Mouse (Mus musculus) spleen, embryonic (tissue): ENCODE results near the gene Arhgef17.

Experiments
- CTCF ChIA-PET: fragments of 350-600 bp; sonication (Branson Sonifier 250); formaldehyde crosslinking; loops from one replicate; lab custom pipeline; 2022; lab: Charles Lee

Gene Arhgef17

DNA sequence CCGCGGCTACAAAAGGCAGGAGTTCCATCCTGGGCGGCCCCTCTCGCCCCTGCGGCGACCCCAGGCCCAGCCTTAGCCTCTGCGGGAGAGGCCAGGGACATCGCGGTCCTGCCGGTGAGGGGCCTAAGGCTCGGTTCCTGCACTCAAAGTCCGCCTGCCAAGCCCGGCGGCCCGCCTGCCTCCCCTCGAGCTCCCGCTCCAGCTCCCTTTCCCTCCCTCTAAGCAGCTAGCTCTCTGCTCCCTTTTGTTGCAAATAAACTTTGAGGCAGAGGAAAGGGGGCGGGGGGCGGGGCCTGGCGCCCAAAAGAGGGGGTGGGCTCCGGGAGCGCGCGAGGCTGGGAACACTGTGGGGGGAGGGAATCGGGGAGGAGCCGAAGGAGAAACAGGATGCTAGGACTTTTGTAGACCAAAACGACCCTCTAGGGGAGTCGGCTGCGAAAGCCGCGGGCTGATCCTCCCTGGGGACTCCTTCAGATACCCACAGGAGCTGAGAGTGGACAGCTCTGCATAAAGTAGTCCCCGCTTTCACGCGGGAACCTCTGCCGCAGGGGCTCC is at the start of gene Arhgef17:
Gene Arhgef17 (minus strand): TSS at position 182 of the 555 bp plus-strand sequence.
- CTCF ChIA-PET, result interaction anchor here (0.6 kb wide), 1 partner anchor 350 kb away, joined by 5 read pairs; no protein-coding TSS in a partner anchor

DNA sequence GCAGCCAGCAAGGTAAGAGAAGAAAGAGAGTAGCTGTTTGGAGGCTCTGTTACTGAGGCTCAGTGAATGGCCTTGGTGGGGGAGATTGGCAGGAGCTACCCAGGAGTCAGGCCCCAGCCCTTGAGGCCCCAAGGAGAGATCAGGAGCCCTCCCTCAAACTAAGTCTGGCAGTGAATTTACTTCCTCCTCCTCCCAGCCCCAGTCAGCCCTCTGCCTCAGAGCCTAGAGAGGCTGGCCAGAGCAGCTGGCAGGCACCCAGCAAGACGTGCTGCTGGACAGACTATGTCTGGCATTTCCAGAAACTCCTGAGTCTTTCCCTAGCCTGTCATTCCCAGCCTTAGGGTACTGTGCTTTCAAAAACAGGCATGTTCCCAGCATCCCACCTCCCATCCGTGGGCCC is 47.3 kb upstream of the Arhgef17 start:
- CTCF ChIA-PET, result no interaction called here

DNA sequence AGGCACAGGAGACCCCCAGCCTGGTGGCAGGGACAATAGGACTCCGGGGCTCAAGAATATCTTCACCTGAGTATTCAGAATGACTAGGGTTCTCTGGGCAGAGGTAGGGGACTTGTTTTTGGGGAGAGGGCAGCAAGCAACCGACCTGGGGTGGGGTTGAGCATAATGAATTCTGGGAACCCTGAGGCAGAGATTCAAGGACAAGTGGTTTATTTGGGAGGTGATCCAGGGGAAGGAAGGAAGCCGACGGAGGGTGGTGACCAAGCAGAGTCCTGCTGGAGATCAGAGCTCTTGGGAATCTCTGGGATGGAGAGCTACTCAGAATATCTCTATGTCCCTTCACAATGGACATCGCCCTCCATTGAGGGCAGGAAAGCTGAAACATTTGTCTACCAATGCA is 46.3 kb upstream of the Arhgef17 start:
- CTCF ChIA-PET, result no interaction called here

DNA sequence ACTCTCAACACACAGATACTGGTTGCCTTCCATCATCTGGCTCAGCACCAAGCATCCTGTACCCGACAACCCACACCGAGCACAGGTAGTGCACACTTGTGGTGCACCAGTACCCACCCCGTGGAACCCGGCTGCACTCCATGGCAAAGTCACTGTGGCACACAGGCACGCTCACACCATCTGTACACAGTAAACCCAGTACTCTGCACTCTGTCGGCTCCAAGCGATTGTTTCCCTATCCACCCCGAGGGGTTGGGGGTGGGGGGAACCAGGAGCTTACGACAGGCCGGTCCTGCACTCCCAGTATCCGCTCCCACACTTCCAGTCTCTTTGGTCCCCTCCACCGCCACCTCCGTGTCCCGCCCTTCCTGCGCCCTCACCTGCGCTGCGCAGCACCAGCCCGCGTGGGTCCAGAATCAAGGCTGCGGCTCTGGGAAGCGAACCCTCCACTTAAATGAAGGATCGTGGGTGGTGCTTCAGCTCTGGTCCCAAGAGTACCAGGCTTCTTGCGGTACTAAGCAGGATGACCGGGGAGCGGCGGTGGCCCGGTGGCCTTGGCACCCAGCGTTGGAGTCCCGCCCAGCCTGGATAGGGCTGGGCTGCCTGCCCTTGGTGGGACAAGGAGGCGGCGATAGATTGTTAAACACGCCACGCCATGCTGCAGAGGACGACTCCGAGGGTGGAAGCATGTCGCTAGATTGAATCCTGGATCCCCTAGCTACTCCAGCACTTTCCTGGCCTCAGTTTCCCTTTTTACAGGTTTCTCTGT is 42.4 kb upstream of the Arhgef17 start, which contains the start of gene P2ry6:
Gene P2ry6 (minus strand): TSS at position 515 of the 769 bp plus-strand sequence.
- CTCF ChIA-PET, result no interaction called here

DNA sequence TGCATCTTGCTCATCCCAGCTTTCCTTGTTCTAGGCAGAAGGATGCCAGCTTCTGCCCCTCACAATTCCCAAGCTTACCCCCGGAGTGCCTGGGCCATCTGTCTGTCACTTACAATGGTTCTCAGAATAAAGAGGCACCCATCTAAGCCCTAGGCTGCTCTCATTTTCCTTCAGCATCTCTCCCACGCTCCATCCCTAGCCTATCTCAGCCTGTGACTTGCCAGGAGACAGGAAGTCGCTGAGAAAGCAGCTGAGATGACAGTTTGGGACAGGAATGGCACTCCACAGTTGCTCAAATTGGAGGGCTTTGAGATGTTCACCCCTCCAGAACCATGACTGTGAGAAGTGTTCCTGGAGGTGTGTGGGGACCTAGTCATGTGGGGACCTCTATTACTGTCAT is 41.0 kb upstream of the Arhgef17 start:
- CTCF ChIA-PET, result no interaction called here

DNA sequence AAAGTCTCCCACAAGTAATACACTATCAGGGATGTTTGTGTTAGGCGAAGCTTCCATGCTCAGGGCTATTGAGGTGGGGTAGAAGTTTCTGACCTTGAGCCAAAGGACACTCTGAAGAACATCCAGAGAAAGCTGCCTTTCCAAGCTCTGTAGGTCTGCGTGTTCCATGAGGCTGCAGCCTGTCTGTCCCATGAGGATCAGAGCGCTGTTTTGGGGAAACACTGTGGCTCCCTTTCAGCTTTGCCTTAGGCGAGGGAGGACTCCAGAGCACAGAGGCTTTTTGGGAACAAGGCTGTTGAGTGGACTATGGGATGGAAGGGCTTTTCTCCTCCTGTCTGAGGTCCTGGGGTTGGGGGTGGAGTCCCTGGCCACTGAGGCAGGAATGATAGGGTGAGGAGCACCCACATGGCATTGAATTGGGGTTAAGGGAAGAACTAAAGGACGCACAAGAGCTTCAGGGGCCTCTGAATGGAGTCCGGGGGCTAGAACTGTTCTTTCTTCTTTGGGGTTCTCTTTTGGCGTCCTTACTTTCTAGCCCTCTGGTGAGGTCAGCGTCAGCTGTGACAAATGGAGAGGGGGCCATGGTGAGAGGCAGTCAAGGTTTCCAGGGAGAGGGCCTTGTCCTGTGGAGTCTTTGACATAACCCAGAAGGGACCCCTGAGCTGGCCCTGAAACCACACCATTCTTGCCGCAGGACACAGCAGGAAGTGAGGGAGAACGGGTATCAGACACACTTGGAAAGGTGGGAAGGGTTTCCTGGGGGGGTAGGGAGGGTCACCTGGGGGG is 37.2 kb upstream of the Arhgef17 start:
- CTCF ChIA-PET, result no interaction called here

DNA sequence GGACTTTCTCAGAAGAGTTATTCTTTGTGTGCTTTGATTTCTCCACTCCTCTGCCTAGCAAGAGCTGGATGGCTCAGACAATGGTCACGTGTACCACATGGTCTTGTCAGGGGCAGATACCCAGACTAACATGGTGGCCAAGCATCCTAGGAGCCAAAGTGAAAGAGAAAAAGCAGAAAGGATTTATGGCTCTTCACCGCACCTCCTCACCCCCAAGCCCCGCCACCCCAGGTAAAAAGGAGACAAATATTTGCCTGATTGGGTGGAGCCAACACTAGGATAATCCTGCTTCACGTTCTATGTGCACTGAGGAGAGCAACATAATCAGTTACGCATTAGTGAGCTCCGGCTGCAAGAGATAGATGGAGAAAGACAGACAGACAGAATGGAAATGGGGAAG is 36.5 kb upstream of the Arhgef17 start:
- CTCF ChIA-PET, result no interaction called here

DNA sequence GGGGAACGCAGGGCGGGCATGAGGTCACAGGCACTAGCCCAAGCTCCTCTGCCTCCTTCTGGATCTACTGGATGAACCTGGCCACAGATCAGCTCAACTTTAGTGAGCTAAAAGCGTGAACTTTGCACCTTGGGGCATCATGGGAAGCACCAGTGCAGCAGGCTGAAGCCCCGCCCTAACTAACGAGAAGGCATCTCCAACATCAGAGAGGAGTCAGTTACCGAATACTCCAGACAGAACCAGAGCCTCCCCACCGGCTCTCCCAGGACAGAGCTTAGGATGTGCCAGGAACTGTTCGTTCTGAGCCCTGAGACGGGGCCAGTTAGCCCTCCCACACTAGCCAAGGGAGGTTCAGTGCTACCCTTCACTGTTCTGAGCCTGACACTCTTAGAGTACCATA is 35.9 kb upstream of the Arhgef17 start:
- CTCF ChIA-PET, result no interaction called here

DNA sequence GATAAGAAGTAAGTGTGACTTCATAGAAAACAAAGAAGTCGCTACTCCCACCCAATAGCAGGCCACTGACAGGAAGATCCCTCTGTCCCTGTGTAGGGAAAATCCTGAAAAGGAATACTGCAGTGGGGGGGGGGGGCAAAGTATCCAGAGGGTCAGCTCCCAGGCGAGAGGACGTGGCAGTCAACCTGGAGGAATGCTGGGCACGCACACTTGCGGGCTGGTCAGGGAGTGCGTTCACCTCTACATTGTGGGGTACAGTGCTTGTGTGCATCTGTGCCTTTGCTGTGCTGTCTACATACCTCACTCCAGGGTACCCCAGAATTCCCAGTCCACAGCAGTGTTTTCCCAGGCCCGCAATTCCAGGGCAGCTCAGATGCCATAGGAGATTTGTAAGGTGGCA is 34.1 kb upstream of the Arhgef17 start:
- CTCF ChIA-PET, result no interaction called here

DNA sequence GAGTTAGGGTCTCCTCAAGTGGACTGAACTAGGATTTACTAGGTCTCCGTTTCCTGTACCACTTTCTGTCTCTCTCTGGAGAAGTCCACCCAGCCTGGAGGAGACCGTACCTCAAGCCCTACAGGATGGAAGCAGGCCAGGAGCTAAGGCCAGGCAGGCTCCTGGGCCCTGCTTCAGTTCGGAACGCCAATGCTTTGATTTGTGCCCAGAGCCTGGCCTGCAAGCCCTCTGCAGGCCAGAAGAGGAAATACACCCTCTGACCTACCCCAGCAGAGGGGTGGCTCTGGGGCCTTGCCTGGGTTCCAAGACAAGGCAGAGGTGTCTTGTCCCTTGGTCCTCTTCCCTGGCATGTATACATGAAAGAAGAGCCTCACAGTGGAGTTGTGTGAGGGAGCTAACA is 33.2 kb upstream of the Arhgef17 start:
- CTCF ChIA-PET, result no interaction called here

DNA sequence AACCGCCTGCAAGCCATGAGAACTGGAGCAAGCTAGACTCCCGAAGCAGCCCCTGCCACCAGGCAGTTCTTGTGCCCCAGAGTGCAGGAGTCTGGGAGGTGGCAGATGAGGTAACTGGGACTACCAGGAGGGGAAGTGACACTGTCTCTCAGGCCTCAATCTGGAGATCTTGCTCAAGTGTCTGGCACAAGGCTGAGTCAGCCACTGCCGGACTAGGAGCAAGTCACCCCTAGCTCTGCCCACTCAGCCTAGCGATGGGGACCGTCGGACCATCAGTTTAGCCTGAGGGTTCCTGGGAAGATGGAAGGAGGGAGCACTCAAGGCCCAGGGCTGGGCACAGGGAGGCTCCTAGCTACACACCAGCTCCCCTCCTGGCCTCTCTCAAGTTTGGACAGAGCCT is 32.3 kb upstream of the Arhgef17 start:
- CTCF ChIA-PET, result interaction anchor here (0.6 kb wide), 1 partner anchor 73 kb away, joined by 3 read pairs; no protein-coding TSS in a partner anchor

DNA sequence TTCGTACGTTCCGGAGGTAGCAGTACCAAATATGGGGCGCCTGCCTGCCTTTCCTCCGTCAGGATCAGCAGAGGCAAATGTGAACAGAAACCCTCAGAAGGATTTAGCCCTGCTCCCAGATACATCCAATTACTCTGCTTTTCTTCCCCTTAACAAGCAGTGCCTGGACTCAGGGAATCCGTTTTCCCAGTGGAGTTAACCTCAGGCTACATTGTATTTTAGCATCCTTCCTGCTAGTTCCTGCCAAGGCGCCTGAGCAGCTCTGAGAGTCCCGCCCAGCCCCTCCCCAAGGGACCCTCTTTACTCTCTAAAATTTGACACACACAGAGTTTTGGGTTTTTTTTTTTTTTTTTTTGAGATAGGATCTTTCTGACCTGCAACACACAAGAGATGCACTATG is 31.5 kb upstream of the Arhgef17 start:
- CTCF ChIA-PET, result interaction anchor here (0.6 kb wide), 1 partner anchor 12 kb away, joined by 3 read pairs; no protein-coding TSS in a partner anchor

DNA sequence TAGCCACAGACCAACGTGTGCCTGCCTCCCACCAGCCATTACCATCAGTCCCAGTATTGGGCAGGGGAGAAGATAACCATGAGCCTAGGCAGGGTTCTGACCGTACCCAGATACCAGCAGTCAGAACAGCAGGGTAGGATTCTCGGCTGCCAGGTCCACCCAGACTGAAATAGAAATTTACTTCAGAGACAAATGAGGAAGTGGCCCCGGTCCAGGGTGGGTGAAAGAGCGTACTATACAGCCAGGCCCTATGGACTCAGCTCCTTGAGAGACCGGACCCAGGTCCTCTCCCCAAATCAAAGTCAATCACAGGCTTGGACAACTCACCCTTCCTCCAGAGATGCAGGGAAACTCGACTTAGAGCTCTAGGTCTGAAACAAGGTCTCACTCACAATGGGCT is 29.2 kb upstream of the Arhgef17 start:
- CTCF ChIA-PET, result no interaction called here

DNA sequence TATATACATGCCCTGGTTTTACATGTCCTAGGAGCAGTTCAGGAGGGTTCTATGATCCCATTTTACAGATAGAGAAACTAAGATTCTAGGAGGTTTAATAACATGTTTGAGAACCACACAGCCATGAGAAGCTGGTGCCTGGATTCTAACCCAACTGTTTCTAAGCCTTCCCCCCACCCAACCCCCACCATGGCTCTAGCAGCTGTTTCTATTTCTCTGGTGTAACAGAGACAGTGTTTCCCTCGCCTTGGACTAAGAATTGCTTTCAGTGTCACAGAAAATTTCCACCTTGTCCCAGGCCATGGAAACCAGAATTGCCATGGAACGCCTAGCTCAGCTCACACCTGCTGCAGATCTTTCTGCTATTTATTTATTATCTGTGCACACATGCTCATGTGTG is 28.6 kb upstream of the Arhgef17 start:
- CTCF ChIA-PET, result no interaction called here

DNA sequence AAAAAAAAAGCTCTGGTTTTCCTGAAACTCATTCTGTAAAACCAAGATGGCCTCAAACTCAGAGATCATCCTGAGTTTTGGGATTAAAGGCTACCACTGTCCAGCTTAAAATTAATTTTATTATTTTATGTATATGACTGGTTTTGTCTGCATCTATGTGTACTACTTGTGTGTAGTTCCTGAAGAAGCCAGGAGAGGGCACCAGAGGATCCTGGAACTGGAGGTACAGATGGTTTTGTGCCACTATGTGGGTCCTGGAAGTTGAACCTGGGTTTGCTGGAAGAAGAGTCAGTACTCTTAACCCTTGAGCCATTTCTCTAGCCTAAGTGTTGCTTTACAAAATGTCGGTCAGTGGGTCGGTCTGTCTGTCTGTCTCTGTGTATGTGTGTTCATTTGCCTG is 26.5 kb upstream of the Arhgef17 start:
- CTCF ChIA-PET, result interaction anchor here (0.6 to 0.7 kb wide), 2 partner anchors 75 to 293 kb away, joined by 3 to 13 read pairs; no protein-coding TSS in a partner anchor

DNA sequence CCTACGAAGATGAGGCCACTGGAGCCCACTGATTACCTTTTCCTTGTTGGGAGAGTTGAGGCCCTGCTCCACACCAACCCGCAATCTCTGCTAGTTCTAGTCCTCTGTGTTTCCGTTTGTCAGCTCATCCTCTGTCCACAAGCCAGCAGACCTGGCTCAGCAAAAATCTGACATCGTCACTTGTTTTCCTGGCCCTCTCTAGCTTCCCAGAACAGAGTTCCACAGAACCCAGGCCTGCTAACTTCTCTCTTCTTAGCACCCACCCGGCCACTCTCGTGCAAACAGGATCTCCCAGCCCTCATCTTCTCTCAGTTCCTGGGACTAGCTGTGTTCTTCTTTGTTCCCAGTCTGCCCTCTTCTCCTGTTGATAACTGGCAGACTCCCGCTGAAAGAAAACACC is 20.8 kb upstream of the Arhgef17 start:
- CTCF ChIA-PET, result no interaction called here

DNA sequence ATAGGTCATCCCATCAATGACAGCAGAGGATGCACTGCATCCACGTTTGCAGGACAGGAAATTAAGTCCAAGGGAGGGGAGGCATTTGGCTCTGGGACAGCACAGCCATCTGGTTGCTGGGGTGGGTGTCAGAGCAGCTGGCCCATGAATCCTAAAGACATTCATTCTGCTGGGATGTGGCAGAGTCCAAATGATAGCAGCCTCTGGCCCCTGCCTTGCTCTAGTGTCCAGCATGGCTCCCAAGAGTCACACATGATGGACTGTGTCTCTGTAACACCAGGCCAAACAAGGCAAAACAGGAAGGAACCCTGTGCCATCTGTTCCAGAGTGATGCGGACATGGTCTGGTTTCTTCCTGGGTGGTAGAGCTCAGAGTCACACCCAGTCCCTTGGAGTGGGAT is 20.0 kb upstream of the Arhgef17 start:
- CTCF ChIA-PET, result no interaction called here

DNA sequence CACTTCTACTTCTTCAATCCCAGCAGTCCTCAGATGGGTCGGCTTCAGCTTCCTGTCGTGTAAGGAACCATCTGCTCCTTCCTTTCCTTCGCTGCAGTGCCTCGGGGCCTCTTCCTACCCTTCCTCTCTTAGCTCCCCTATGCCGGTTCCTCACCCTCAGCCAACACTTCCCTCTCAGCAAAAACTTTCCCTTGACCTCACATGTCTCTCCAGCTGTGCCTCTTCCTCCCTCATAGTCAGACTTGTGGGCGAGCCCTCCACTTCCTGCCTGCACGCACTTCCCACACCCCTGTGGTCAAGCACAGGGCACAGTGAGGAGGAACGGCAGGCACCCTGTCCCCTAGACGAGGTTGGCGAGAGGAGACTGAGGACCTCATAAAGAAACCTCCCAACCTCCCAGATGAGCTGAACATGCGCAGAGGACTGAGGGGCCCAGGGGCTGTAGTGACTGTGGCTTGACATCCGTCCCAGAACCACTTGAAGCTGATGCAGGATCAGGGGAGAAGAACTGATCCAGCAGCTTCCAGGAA is 18.6 kb upstream of the Arhgef17 start:
- CTCF ChIA-PET, result interaction anchor here (0.6 kb wide), 1 partner anchor 12 kb away, joined by 3 read pairs; no protein-coding TSS in a partner anchor

DNA sequence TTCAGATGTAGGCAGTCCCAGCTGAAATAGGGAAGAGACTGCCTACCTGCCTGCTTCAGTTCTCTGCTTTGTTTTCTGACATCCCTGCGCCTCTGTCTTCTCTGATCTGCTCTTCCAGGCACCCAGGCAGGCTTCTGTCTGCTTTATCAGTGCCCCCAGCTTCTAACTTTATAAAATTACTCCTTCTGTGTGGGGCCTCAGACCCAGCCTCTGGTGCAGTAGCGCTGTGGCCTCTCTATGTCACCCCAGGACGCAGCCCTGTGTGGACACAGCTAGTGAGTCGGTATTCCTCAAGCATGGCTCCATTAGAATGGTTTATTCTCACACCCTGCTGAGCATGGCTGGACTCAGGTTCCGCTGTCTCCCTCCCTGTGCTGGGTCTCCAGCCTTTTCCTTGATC is 18.1 kb upstream of the Arhgef17 start:
- CTCF ChIA-PET, result no interaction called here

DNA sequence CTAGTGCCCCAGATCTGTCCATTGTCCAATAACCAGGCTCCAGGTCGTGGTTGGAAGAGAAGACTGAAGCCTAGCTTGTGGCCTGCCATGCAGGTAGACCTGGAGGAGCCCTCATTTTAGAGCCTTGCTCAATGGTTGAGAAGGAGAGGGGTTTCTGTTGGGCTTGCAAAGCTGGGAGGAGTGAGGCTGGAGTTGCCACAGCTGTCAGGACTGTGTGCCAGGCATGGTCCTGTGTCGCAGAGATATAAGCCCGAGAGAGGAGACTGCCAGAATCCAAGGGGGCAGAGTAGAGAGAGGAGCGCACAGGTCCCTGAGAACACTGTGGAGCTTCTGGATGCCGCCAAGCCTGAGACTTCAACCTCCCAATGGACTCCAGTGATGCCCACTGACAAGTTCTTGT is 12.8 kb upstream of the Arhgef17 start:
- CTCF ChIA-PET, result interaction anchor here (0.6 kb wide), 2 partner anchors 67 to 248 kb away, joined by 3 to 27 read pairs; no protein-coding TSS in a partner anchor

DNA sequence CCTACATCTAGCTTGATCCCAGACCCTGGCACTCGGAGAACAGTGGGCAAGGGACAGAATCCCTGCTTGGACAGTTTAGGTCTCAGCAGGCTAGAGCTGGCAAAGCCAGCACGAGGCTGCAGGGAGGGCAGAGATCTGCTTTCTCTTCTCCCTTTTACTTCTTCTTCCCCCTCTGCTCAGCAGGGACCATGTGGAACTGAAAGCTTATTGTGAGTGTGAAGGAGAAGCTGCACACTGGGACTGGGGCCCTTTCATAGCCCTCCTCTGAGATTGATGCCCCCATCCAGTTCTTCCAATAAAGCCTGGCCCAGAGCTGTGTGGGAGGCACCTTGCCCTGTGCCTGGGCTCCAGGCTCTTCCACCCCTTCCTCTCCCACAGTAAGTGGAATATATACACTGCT is 12.4 kb upstream of the Arhgef17 start:
- CTCF ChIA-PET, result no interaction called here
